Mouse (Mus musculus) neural tube, embryonic 12.5 days (tissue): ENCODE results near the gene Vps26b. TPM values are rescaled to one million over a fixed set of nuclear protein-coding genes. Genes with fewer than 3 reads are reported as not detected.

Experiments used
- ATAC-seq: fragments of 200-750 bp; cut with Nextera tagmentation; 2 replicates; pipeline ENCODE4 v1.8.0; 2017; ENCODE audit warnings: low read depth, mild to moderate bottlenecking, moderate TSS enrichment, moderate library complexity; ENCODE audit not compliant: low FRiP score
- H3K27ac ChIP-seq: fragments of 300-500 bp; sonication (generic); 2 replicates; pipeline ENCODE4 v1.5.1; 2016
- H3K27me3 ChIP-seq: fragments of 300-500 bp; sonication (generic); replicated peaks from 2 replicates; pipeline ENCODE4 v1.6.1; 2016; ENCODE audit warnings: mild to moderate bottlenecking
- H3K36me3 ChIP-seq: fragments of 300-500 bp; sonication (generic); 2 replicates; pipeline ENCODE4 v1.6.1; 2016; ENCODE audit warnings: mild to moderate bottlenecking
- H3K4me1 ChIP-seq: fragments of 300-500 bp; sonication (generic); 2 replicates; pipeline ENCODE4 v1.6.1; 2016
- H3K4me2 ChIP-seq: fragments of 300-500 bp; sonication (generic); replicated peaks from 2 replicates; pipeline ENCODE4 v1.6.1; 2016; ENCODE audit warnings: mild to moderate bottlenecking
- H3K4me3 ChIP-seq: fragments of 300-500 bp; sonication (generic); 2 replicates; pipeline ENCODE4 v1.5.1; 2016
- H3K9ac ChIP-seq: fragments of 300-500 bp; sonication (generic); 2 replicates; pipeline ENCODE4 v1.6.1; 2016; ENCODE audit warnings: mild to moderate bottlenecking
- H3K9me3 ChIP-seq: fragments of 300-500 bp; sonication (generic); 2 replicates; pipeline ENCODE4 v1.6.1; 2016; ENCODE audit warnings: mild to moderate bottlenecking
- WGBS: fragments of 180-500 bp; shearing (Covaris S2); methylation state at CpG from one replicate; pipeline ENCODE4 v1.1.7; 2016; 5-methylcytosine and 5-hydroxymethylcytosine counted together
- polyA plus RNA-seq: library from polyadenylated mRNA; unstranded; fragments of >200 nt; fragmentation: Nextera tagmentation; extraction: Ambion mirVana; gene quantifications from 2 replicates; pipeline ENCODE4 v1.2.1, GENCODE M21; 2016

The Vps26b gene
- polyA plus RNA-seq: 66.2 TPM in 2 replicates

- peak within 1 kb of the TSS; percentile 86 for H3K9ac ChIP-seq
- peak within 1 kb of the TSS; percentile 75 for H3K27ac ChIP-seq
- H3K36me3 ChIP-seq: peaks cover 4% of the 10 kb centered on the region; the same call in 1 of the 2 replicates
- ATAC-seq: peak; percentile 95
- under 1% methylated on average over 78 of the region's 80 CpGs for WGBS
- peak within 1 kb of the TSS; percentile 95 for H3K4me3 ChIP-seq
- H3K9me3 ChIP-seq: no peaks in the 10 kb centered on the region
- peak within 1 kb of the TSS; percentile 87 for H3K4me2 ChIP-seq
- H3K4me1 ChIP-seq: peaks cover 44% of the 10 kb centered on the region
- H3K27me3 ChIP-seq: no peaks in the 10 kb centered on the region
Observed at GRCm38 (mm10) chr9:27029828-27030762, at the start of gene Vps26b, which contains the start of gene Ncapd3. Vps26b (minus strand) TSS chr9:27030065. Ncapd3 (plus strand) TSS chr9:27030175.

- no peak for ATAC-seq
- H3K9me3 ChIP-seq: no peaks in the 10 kb centered on the region
- H3K4me3 ChIP-seq: no peak overlapping the region
- no peak overlapping the region for H3K27ac ChIP-seq
- no peaks in the 10 kb centered on the region for H3K4me1 ChIP-seq
- H3K9ac ChIP-seq: no peak overlapping the region
- no peaks in the 10 kb centered on the region for H3K27me3 ChIP-seq
- H3K4me2 ChIP-seq: no peak overlapping the region
- peaks cover 46% of the 10 kb centered on the region for H3K36me3 ChIP-seq
Observed at GRCm38 (mm10) chr9:27075812-27076211, 45.9 kb upstream of the Vps26b start.

- no peaks in the 10 kb centered on the region for H3K27me3 ChIP-seq
- H3K27ac ChIP-seq: no peak overlapping the region
- no peak for ATAC-seq
- H3K4me3 ChIP-seq: no peak overlapping the region
- H3K4me1 ChIP-seq: no peaks in the 10 kb centered on the region
- no peak overlapping the region for H3K4me2 ChIP-seq
- no peak overlapping the region for H3K9ac ChIP-seq
- no peaks in the 10 kb centered on the region for H3K9me3 ChIP-seq
- 82% methylated on average over 1 of the region's 1 CpGs for WGBS
- peaks cover 49% of the 10 kb centered on the region for H3K36me3 ChIP-seq
Observed at GRCm38 (mm10) chr9:27074677-27075076, 44.8 kb upstream of the Vps26b start.

- peaks cover 76% of the 10 kb centered on the region for H3K36me3 ChIP-seq
- no peak overlapping the region for H3K4me3 ChIP-seq
- no peaks in the 10 kb centered on the region for H3K4me1 ChIP-seq
- no peaks in the 10 kb centered on the region for H3K9me3 ChIP-seq
- no peak overlapping the region for H3K4me2 ChIP-seq
- no peaks in the 10 kb centered on the region for H3K27me3 ChIP-seq
- ATAC-seq: no peak
- H3K9ac ChIP-seq: no peak overlapping the region
- no peak overlapping the region for H3K27ac ChIP-seq
- WGBS: 95% methylated on average over 4 of the region's 4 CpGs
Observed at GRCm38 (mm10) chr9:27070895-27071294, 41.0 kb upstream of the Vps26b start.

- WGBS: 92% methylated on average over 5 of the region's 5 CpGs
- Histone ChIP-seq H3K4me1 (no peaks in the 10 kb centered on the region), H3K4me2 (no peak overlapping the region), H3K9me3 (no peaks in the 10 kb centered on the region), H3K9ac (no peak overlapping the region), H3K27ac (no peak overlapping the region), H3K4me3 (no peak overlapping the region), H3K27me3 (no peaks in the 10 kb centered on the region), H3K36me3 (peaks cover 74% of the 10 kb centered on the region)
- no peak for ATAC-seq
Observed at GRCm38 (mm10) chr9:27058341-27058740, 28.5 kb upstream of the Vps26b start.

GRCm38 (mm10) chr9:27049492-27049891, 19.6 kb upstream of the Vps26b start:
- WGBS: 95% methylated on average over 2 of the region's 2 CpGs
- Histone ChIP-seq H3K27me3 (no peaks in the 10 kb centered on the region), H3K9me3 (no peaks in the 10 kb centered on the region), H3K27ac (no peak overlapping the region), H3K4me3 (no peak overlapping the region), H3K9ac (no peak overlapping the region), H3K4me2 (no peak overlapping the region), H3K36me3 (peaks cover 76% of the 10 kb centered on the region), H3K4me1 (no peaks in the 10 kb centered on the region)
- ATAC-seq: no peak

GRCm38 (mm10) chr9:27043892-27044291, 14.0 kb upstream of the Vps26b start:
- ATAC-seq: no peak
- 90% methylated on average over 5 of the region's 5 CpGs for WGBS
- Histone ChIP-seq H3K4me1 (no peaks in the 10 kb centered on the region), H3K4me2 (no peak overlapping the region), H3K27me3 (no peaks in the 10 kb centered on the region), H3K27ac (no peak overlapping the region), H3K4me3 (no peak overlapping the region), H3K36me3 (peaks cover 81% of the 10 kb centered on the region), H3K9ac (no peak overlapping the region), H3K9me3 (no peaks in the 10 kb centered on the region)

- H3K27ac ChIP-seq: peak overlapping the region; percentile 5; the same call in 1 of the 2 replicates
- peaks cover 44% of the 10 kb centered on the region for H3K4me1 ChIP-seq
- H3K36me3 ChIP-seq: peaks cover 4% of the 10 kb centered on the region; the same call in 1 of the 2 replicates
- H3K27me3 ChIP-seq: no peaks in the 10 kb centered on the region
- ATAC-seq: peak; percentile 19; the same call in 1 of the 2 replicates
- H3K9me3 ChIP-seq: no peaks in the 10 kb centered on the region
- peak overlapping the region; percentile 86 for H3K9ac ChIP-seq
- H3K4me3 ChIP-seq: peak overlapping the region; percentile 95
- under 1% methylated on average over 17 of the region's 17 CpGs for WGBS
- peak overlapping the region; percentile 87 for H3K4me2 ChIP-seq
Observed at GRCm38 (mm10) chr9:27030763-27031100, 867 bp upstream of the Vps26b start.

- ATAC-seq: peak; percentile 23
- peaks cover 44% of the 10 kb centered on the region for H3K4me1 ChIP-seq
- peak overlapping the region; percentile 87 for H3K4me2 ChIP-seq
- H3K4me3 ChIP-seq: peak overlapping the region; percentile 95
- under 1% methylated on average over 52 of the region's 52 CpGs for WGBS
- peak overlapping the region; percentile 86 for H3K9ac ChIP-seq
- H3K9me3 ChIP-seq: no peaks in the 10 kb centered on the region
- peak overlapping the region; percentile 75 for H3K27ac ChIP-seq
- peaks cover 4% of the 10 kb centered on the region; the same call in 1 of the 2 replicates for H3K36me3 ChIP-seq
- no peaks in the 10 kb centered on the region for H3K27me3 ChIP-seq
Observed at GRCm38 (mm10) chr9:27029022-27029827, 640 bp downstream of the Vps26b start.

GRCm38 (mm10) chr9:27026708-27027107, 3.2 kb downstream of the Vps26b start:
- Histone ChIP-seq H3K36me3 (peaks cover 4% of the 10 kb centered on the region; the same call in 1 of the 2 replicates), H3K9me3 (no peaks in the 10 kb centered on the region), H3K9ac (no peak overlapping the region), H3K27me3 (no peaks in the 10 kb centered on the region), H3K4me1 (peaks cover 36% of the 10 kb centered on the region), H3K4me3 (no peak overlapping the region), H3K27ac (no peak overlapping the region), H3K4me2 (peak overlapping the region; percentile 87; the same call in 1 of the 2 replicates)
- no peak for ATAC-seq
- WGBS: 83% methylated on average over 1 of the region's 1 CpGs

GRCm38 (mm10) chr9:27023681-27024080, 6.2 kb downstream of the Vps26b start:
- peaks cover 24% of the 10 kb centered on the region for H3K4me1 ChIP-seq
- WGBS: 91% methylated on average over 4 of the region's 4 CpGs
- H3K9me3 ChIP-seq: no peaks in the 10 kb centered on the region
- no peak overlapping the region for H3K9ac ChIP-seq
- H3K27ac ChIP-seq: no peak overlapping the region
- no peak overlapping the region for H3K4me2 ChIP-seq
- ATAC-seq: no peak
- no peaks in the 10 kb centered on the region for H3K27me3 ChIP-seq
- peaks cover 13% of the 10 kb centered on the region; the same call in 1 of the 2 replicates for H3K36me3 ChIP-seq
- H3K4me3 ChIP-seq: no peak overlapping the region

GRCm38 (mm10) chr9:27018961-27019360, 10.9 kb downstream of the Vps26b start:
- H3K9me3 ChIP-seq: no peaks in the 10 kb centered on the region
- no peak overlapping the region for H3K27ac ChIP-seq
- no peak for ATAC-seq
- no peak overlapping the region for H3K4me3 ChIP-seq
- H3K36me3 ChIP-seq: peaks cover 44% of the 10 kb centered on the region
- H3K9ac ChIP-seq: no peak overlapping the region
- H3K27me3 ChIP-seq: no peaks in the 10 kb centered on the region
- 95% methylated on average over 10 of the region's 10 CpGs for WGBS
- no peaks in the 10 kb centered on the region for H3K4me1 ChIP-seq
- H3K4me2 ChIP-seq: no peak overlapping the region
